Mouse (Mus musculus) megakaryocyte, embryonic 14.5 days (primary cell): ENCODE data around the gene Tbc1d14.

Experiments used
- FLI1 ChIP-seq: IDR thresholded peaks from 2 replicates; pipeline ENCODE4 v1.6.1; 2012; ENCODE audit warnings: low read length, inconsistent platforms, mixed read lengths
- GATA1 ChIP-seq: IDR thresholded peaks from 3 replicates; pipeline ENCODE4 v1.6.1; 2012; ENCODE audit warnings: mixed read lengths, low read length, inconsistent platforms, borderline replicate concordance

GRCm38 (mm10) chr5:36510956-36511355 is 82.1 kb downstream of the Tbc1d14 start:
- TF ChIP-seq GATA1 (no peak), FLI1 (no peak)
